Mouse (Mus musculus): ENCODE data around the gene Vps45.

DNA sequence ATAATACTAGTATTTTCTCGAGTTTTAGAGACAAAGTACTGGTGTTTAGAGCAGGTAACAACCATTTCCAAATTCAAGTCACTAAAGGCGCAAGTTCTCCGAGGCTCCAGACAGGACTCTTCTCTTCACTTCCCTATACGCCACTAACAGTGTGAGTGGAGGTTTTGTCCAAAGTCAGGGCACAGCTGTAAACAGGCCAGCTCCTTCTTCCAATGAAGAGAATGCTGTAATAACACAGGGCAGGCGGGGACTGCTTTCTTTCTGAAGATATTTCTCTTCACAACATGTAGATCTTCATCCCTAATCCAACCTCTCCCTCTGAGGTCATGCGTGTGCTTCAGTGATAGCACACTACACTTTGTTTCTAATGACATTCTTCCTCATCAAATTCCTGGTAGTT lies 21.5 kb downstream of the Vps45 start:
- no peak for TF ChIP-seq CTCF (conservative IDR thresholded peaks at IDR 0.05; ENCODE audit: low read length)
- TF ChIP-seq NANOG (IDR thresholded peaks at IDR 0.05; ENCODE audit: borderline replicate concordance, low read length), result no peak

Data from E14TG2a.4 (cell line).